Mouse (Mus musculus): Measurements from ENCODE around the gene Zfp947.
"Not testable (repeated sequence)": the region's sequence is repeated elsewhere in the genome, so short reads cannot be mapped to it uniquely, and the experiment has no call there.

Zfp947 gene

GRCm38 (mm10) chr17:22165722-22166294 lies at the start of gene Zfp947:
Gene Zfp947, minus strand, starts transcription at chr17:22166190.
- ChIA-PET POLR2A (interaction anchor here in 3 of 4 experiments (0.6 to 1.6 kb wide), 6 partner anchors 13 to 263 kb away, joined by 3 to 8 read pairs (median 4); partner anchors contain the start of gene Zfp994 (in 3 of the 3)), CTCF (interaction anchor here in 1 of 4 experiments (0.5 kb wide), 1 partner anchor 1408 kb away, joined by 3 read pairs; no protein-coding TSS in a partner anchor)

GRCm38 (mm10) chr17:22165304-22165703 lies 686 bp downstream of the Zfp947 start:
- CTCF ChIA-PET = not testable (repeated sequence)
- POLR2A ChIA-PET = interaction anchor here in 3 of 4 experiments (0.6 to 1.6 kb wide), 4 partner anchors 60 to 183 kb away, joined by 3 to 8 read pairs (median 5); partner anchors contain the start of gene Zfp994 (in 3 of the 3)

GRCm38 (mm10) chr17:22153951-22154350 lies 12.0 kb downstream of the Zfp947 start:
- CTCF ChIA-PET, POLR2A ChIA-PET: not testable (repeated sequence)

DNA sequence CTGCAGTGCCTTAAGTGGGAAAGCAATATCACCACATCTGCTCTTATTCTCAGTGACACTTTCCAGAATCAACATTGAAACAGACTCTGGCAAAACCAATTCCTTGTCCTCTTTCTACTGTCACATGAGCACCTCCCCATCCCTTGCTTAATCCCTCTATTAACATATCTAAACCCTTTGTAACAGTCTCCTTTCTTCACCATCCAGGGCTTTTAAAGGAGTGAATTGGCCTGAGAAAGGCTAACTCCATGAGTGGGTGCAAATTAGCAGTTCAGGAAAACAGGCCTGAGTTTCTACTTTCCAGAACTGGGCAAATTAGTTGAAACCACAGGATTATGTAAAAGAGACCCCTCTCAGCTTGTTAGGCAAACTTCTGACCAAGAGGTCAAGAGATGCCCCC lies 47.2 kb downstream of the Zfp947 start:
- ChIA-PET POLR2A (no interaction called here), CTCF (no interaction called here)

Data from embryonic stem cell, embryonic (primary cell).